Mouse (Mus musculus): ENCODE data around the gene Gm20388. TPM values are rescaled to one million over a fixed set of nuclear protein-coding genes. Genes with fewer than 3 reads are reported as not detected.

Gene Gm20388
- polyA plus RNA-seq, 1 experiment from 2014 or later, result not detected

DNA sequence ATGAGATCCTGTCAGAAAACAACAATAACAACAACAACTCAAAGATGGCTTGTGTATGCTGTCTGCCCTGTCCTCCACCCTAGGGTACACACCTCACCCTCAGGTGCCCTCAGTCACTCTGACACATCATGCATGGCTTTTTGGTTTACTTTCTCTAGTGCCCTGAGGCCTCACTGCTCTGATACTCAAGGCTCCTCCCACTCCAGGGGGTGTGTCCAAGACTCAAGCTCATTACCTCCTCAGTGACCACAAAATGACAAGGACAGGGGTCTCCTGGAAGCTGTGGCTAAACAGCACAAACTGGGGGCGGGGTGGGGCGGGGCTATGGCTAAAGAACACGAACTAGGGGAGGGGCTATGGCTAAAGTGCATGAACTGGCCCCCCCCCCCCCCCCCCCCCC is 2393.4 kb downstream of the Gm20388 start:
- no peak overlapping the region for H3K4me2 ChIP-seq (replicated peaks)
- no peak for ATAC-seq (ENCODE audit: insufficient number of reproducible peaks, insufficient read depth, low FRiP score, low TSS enrichment)
- no peak overlapping the region for H3K27ac ChIP-seq
- H3K4me1 ChIP-seq, result 0 out of 2 replicates have a peak, but pooled peaks cover 6% of the 10 kb centered on the region
- no peaks in the 10 kb centered on the region for H3K27me3 ChIP-seq
- no peaks in the 10 kb centered on the region for H3K36me3 ChIP-seq
- 20% methylated on average over 3 of the region's 3 CpGs for WGBS
- no peak overlapping the region for H3K4me3 ChIP-seq
- no peak overlapping the region for H3K9ac ChIP-seq
- H3K9me3 ChIP-seq, result no peaks in the 10 kb centered on the region

- ATAC-seq (ENCODE audit: insufficient number of reproducible peaks, insufficient read depth, low FRiP score, low TSS enrichment), result no peak
- H3K9me3 ChIP-seq, result no peaks in the 10 kb centered on the region
- no peak overlapping the region for H3K27ac ChIP-seq
- H3K4me3 ChIP-seq, result no peak overlapping the region
- no peak overlapping the region for H3K4me2 ChIP-seq (replicated peaks)
- no peaks in the 10 kb centered on the region for H3K27me3 ChIP-seq
- no peaks in the 10 kb centered on the region for H3K36me3 ChIP-seq
- H3K9ac ChIP-seq, result no peak overlapping the region
- 0 out of 2 replicates have a peak, but pooled peaks cover 6% of the 10 kb centered on the region for H3K4me1 ChIP-seq
- 84% methylated on average over 26 of the region's 26 CpGs for WGBS
These were observed 2396.2 kb downstream of the Gm20388 start for GRCm38 (mm10) chr8:122306660-122307399.

DNA sequence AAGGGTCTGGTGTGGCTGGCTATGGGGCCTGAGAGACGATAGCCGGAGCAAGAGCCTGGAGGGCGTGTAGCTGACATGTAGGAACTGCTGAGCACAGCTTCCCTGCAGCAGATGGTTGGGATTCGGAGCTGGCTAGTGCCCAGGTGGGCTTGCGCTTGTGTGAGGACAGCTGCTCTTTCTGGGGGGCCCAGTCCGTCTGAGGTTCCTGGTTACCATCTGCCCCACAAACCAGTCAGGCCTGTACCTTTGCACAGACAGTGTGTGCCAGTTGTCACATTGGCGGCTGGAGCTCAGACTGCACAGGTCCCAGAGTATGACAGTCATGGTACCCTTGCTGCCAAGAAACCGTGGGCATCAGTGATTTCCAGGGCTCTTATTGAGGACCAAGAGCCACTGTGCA is 2397.2 kb downstream of the Gm20388 start:
- 0 out of 2 replicates have a peak, but pooled peaks cover 6% of the 10 kb centered on the region for H3K4me1 ChIP-seq
- no peak overlapping the region for H3K9ac ChIP-seq
- 81% methylated on average over 8 of the region's 8 CpGs for WGBS
- no peaks in the 10 kb centered on the region for H3K9me3 ChIP-seq
- ATAC-seq (ENCODE audit: insufficient number of reproducible peaks, insufficient read depth, low FRiP score, low TSS enrichment), result no peak
- H3K36me3 ChIP-seq, result no peaks in the 10 kb centered on the region
- no peak overlapping the region for H3K4me2 ChIP-seq (replicated peaks)
- no peak overlapping the region for H3K27ac ChIP-seq
- H3K27me3 ChIP-seq, result no peaks in the 10 kb centered on the region
- H3K4me3 ChIP-seq, result no peak overlapping the region

GRCm38 (mm10) chr8:122309272-122309671 is 2398.6 kb downstream of the Gm20388 start:
- Histone ChIP-seq H3K36me3 (no peaks in the 10 kb centered on the region), H3K9me3 (no peaks in the 10 kb centered on the region), H3K27me3 (no peaks in the 10 kb centered on the region), H3K27ac (no peak overlapping the region), H3K4me3 (no peak overlapping the region), H3K4me2 (replicated peaks) (no peak overlapping the region), H3K4me1 (no peaks in the 10 kb centered on the region), H3K9ac (no peak overlapping the region)
- ATAC-seq (ENCODE audit: insufficient number of reproducible peaks, insufficient read depth, low FRiP score, low TSS enrichment), result no peak
- 83% methylated on average over 12 of the region's 12 CpGs for WGBS

GRCm38 (mm10) chr8:122311115-122311514 is 2400.5 kb downstream of the Gm20388 start:
- H3K4me2 ChIP-seq (replicated peaks), result no peak overlapping the region
- H3K9me3 ChIP-seq, result no peaks in the 10 kb centered on the region
- no peaks in the 10 kb centered on the region for H3K27me3 ChIP-seq
- no peak for ATAC-seq (ENCODE audit: insufficient number of reproducible peaks, insufficient read depth, low FRiP score, low TSS enrichment)
- H3K27ac ChIP-seq, result no peak overlapping the region
- H3K9ac ChIP-seq, result no peak overlapping the region
- WGBS, result 79% methylated on average over 2 of the region's 2 CpGs
- no peaks in the 10 kb centered on the region for H3K36me3 ChIP-seq
- no peaks in the 10 kb centered on the region for H3K4me1 ChIP-seq
- no peak overlapping the region for H3K4me3 ChIP-seq

DNA sequence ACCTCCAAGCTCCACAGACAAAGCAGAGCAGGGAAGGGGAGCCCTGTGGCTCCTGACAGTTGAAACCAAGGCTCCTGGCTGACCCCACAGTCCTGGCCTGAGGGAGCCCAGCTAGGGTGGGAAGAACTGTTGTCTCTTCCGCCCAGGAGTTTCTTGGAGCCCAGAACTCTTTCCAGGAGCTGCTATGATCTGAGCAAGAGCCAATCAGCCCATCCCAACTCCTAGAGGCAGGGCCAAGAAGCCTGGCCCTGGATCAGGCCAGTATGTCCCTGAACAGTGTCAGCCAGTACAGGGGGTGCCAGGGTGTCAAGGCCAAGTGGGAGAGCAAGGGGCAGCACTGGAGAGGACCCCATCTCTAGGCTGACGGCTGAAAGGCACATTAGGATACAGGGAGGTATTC is 2401.9 kb downstream of the Gm20388 start:
- H3K4me1 ChIP-seq, result no peaks in the 10 kb centered on the region
- no peak overlapping the region for H3K27ac ChIP-seq
- 66% methylated on average over 2 of the region's 2 CpGs for WGBS

GRCm38 (mm10) chr8:122313310-122313709 is 2402.7 kb downstream of the Gm20388 start:
- Histone ChIP-seq H3K4me1 (0 out of 2 replicates have a peak, but pooled peaks cover 3% of the 10 kb centered on the region), H3K27ac (no peak overlapping the region), H3K27me3 (no peaks in the 10 kb centered on the region), H3K36me3 (no peaks in the 10 kb centered on the region), H3K9me3 (no peaks in the 10 kb centered on the region), H3K9ac (no peak overlapping the region), H3K4me3 (no peak overlapping the region), H3K4me2 (replicated peaks) (no peak overlapping the region)
- 68% methylated on average over 12 of the region's 12 CpGs for WGBS
- ATAC-seq (ENCODE audit: insufficient number of reproducible peaks, insufficient read depth, low FRiP score, low TSS enrichment), result no peak

More for the DNA sequence above, 2401.9 kb downstream of the Gm20388 start:
- Histone ChIP-seq H3K36me3 (no peaks in the 10 kb centered on the region), H3K4me3 (no peak overlapping the region), H3K27me3 (no peaks in the 10 kb centered on the region), H3K4me2 (replicated peaks) (no peak overlapping the region), H3K9me3 (no peaks in the 10 kb centered on the region), H3K9ac (no peak overlapping the region)
- ATAC-seq (ENCODE audit: insufficient number of reproducible peaks, insufficient read depth, low FRiP score, low TSS enrichment), result no peak

- Histone ChIP-seq H3K36me3 (no peaks in the 10 kb centered on the region), H3K4me2 (replicated peaks) (no peak overlapping the region), H3K4me3 (no peak overlapping the region), H3K9me3 (no peaks in the 10 kb centered on the region), H3K4me1 (0 out of 2 replicates have a peak, but pooled peaks cover 6% of the 10 kb centered on the region), H3K27me3 (no peaks in the 10 kb centered on the region), H3K9ac (no peak overlapping the region), H3K27ac (no peak overlapping the region)
- ATAC-seq (ENCODE audit: insufficient number of reproducible peaks, insufficient read depth, low FRiP score, low TSS enrichment), result no peak
- WGBS, result 48% methylated on average over 13 of the region's 13 CpGs
These were observed 2404.4 kb downstream of the Gm20388 start for GRCm38 (mm10) chr8:122314899-122315496.

DNA sequence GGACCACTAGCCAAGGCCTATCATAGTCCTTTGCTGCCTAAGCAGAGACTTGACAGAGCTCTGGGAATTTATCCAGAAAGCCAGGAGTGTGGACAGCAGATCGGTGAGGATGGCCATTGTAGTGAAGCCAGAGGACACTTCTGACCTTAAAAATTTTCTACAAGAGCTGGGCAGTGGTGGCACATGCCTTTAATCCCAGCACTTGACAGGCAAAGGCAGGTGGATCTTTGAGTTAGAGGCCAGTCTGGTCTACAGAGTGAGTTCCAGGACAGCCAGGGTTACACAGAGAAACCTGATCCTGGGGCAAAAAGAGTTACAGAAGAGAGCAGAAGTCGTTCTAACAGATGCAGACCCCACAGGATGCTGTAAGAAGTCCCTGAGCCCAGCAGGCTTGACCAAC is 2405.8 kb downstream of the Gm20388 start:
- WGBS, result 40% methylated on average over 2 of the region's 2 CpGs
- H3K4me3 ChIP-seq, result no peak overlapping the region
- H3K9me3 ChIP-seq, result no peaks in the 10 kb centered on the region
- 0 out of 2 replicates have a peak, but pooled peaks cover 6% of the 10 kb centered on the region for H3K4me1 ChIP-seq
- no peak overlapping the region for H3K4me2 ChIP-seq (replicated peaks)
- no peaks in the 10 kb centered on the region for H3K27me3 ChIP-seq
- no peak for ATAC-seq (ENCODE audit: insufficient number of reproducible peaks, insufficient read depth, low FRiP score, low TSS enrichment)
- H3K9ac ChIP-seq, result no peak overlapping the region
- no peaks in the 10 kb centered on the region for H3K36me3 ChIP-seq
- H3K27ac ChIP-seq, result no peak overlapping the region

GRCm38 (mm10) chr8:122317918-122318475 is 2407.4 kb downstream of the Gm20388 start:
- Histone ChIP-seq H3K27ac (no peak overlapping the region), H3K9ac (no peak overlapping the region), H3K27me3 (no peaks in the 10 kb centered on the region), H3K4me3 (no peak overlapping the region), H3K36me3 (no peaks in the 10 kb centered on the region), H3K4me2 (replicated peaks) (no peak overlapping the region), H3K4me1 (0 out of 2 replicates have a peak, but pooled peaks cover 6% of the 10 kb centered on the region), H3K9me3 (no peaks in the 10 kb centered on the region)
- no peak for ATAC-seq (ENCODE audit: insufficient number of reproducible peaks, insufficient read depth, low FRiP score, low TSS enrichment)
- WGBS, result 45% methylated on average over 8 of the region's 8 CpGs

DNA sequence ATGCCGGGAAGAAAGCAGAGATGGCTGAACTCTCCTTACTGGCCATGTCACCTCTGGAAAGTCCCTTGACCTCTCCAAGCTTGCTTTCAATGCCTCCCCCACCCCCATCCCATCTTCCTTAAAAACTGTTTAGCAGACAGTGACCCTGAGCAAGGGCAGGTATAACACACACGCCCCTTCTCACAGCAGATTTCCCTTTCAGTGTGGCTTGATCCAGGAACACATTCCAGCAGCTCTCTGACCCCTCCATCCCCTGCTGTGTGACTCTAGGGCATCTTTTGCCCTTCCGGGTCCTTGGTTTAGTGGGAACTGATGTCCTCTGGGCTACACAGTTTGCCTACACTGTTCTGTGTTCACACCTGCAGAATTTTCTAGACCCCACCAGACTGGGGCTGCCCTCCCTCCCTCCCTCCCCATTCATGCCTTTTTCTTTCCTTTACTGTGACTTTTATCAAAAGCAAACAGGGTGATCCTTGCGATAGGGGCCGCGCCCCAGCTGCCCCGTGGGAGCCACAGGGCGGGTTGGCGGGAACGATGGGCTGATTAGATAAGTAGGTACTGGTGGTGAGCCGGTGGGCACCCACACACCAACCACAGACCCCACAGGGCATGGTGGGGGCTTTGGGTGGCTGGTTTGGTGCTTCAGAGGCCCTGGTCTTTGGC is 2408.5 kb downstream of the Gm20388 start:
- H3K36me3 ChIP-seq, result no peaks in the 10 kb centered on the region
- no peak overlapping the region for H3K4me2 ChIP-seq (replicated peaks)
- H3K27ac ChIP-seq, result no peak overlapping the region
- 0 out of 2 replicates have a peak, but pooled peaks cover 6% of the 10 kb centered on the region for H3K4me1 ChIP-seq
- ATAC-seq (ENCODE audit: insufficient number of reproducible peaks, insufficient read depth, low FRiP score, low TSS enrichment), result no peak
- 63% methylated on average over 11 of the region's 11 CpGs for WGBS
- H3K4me3 ChIP-seq, result no peak overlapping the region
- H3K9ac ChIP-seq, result no peak overlapping the region
- H3K27me3 ChIP-seq, result no peaks in the 10 kb centered on the region
- H3K9me3 ChIP-seq, result no peaks in the 10 kb centered on the region
